ENCODE assay signal across 20 mouse cellular contexts in the genomic region with DNA sequence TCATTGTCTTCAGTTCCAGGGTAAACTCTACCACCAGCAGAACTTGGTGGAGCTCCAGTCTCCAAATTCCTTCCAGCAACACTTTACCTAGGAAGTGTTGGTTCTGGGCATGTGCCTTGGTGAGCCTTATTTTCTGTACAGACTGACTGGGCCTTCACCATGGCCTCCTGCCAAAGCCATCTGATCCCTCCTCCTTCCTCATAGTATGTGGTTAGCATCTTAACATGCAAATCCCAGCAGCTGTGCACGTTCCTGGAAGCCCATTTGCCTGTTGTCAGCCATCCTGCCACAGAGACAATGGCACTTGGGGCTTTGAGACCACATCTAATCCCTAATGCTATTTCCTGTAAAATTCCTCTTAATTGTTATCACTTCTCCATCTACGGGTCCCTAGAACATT.
DNase-seq lines count a peak whose midpoint lies in the region; ATAC-seq lines count a peak whose summit lies in the region.
"Had no signal": no experiment of that assay in that cellular context is flagged by ENCODE, and none has a peak within 500 bp of the region (broad histone marks: within the 10 kb centered on the region; RNA-seq: fewer than 3 reads in every experiment).

No protein-coding gene starts in this region.

- H3K9me3 ChIP-seq in hindbrain, embryonic 14.5 days (ENCODE audit: control insufficient read depth, low read length): no peaks in the 10 kb centered on the region
- H3K9me3 ChIP-seq in hindbrain, embryonic 10.5 days: no peaks in the 10 kb centered on the region
- no peaks in the 10 kb centered on the region for H3K9me3 ChIP-seq in neural tube, embryonic 13.5 days
- no peaks in the 10 kb centered on the region for H3K9me3 ChIP-seq in neural tube, embryonic 15.5 days (replicated peaks)
- H3K9me3 ChIP-seq: lung, embryonic 15.5 days; megakaryocyte, embryonic 14.5 days; neural tube, embryonic 12.5 days had no signal

- no peaks in the 10 kb centered on the region for H3K36me3 ChIP-seq in hindbrain, embryonic 14.5 days (replicated peaks; ENCODE audit: control insufficient read depth, insufficient read depth)
- H3K36me3 ChIP-seq in hindbrain, embryonic 10.5 days: no peaks in the 10 kb centered on the region
- H3K36me3 ChIP-seq in neural tube, embryonic 13.5 days: no peaks in the 10 kb centered on the region
- no peaks in the 10 kb centered on the region for H3K36me3 ChIP-seq in neural tube, embryonic 15.5 days
- H3K36me3 ChIP-seq: lung, embryonic 15.5 days; neural tube, embryonic 12.5 days had no signal

- no peak overlapping the region for H3K4me2 ChIP-seq in hindbrain, embryonic 14.5 days (replicated peaks)
- no peak overlapping the region for H3K4me2 ChIP-seq in neural tube, embryonic 13.5 days
- H3K4me2 ChIP-seq in neural tube, embryonic 15.5 days: no peak overlapping the region
- H3K4me2 ChIP-seq: lung, embryonic 15.5 days; neural tube, embryonic 12.5 days had no signal

- DNase-seq in cerebellum, postnatal 10 days: peak; percentile 47 to 59
- DNase-seq in cerebellum, adult 11-12 months: no peak
- DNase-seq in hindbrain, embryonic 14.5 days (ENCODE audit: low spot score): peak; percentile 33
- no peak for DNase-seq in hindbrain, embryonic 10.5 days (ENCODE audit: low spot score)
- no peak for DNase-seq in right cerebral cortex, postnatal 4 days
- DNase-seq: adrenal gland, postnatal 14 days; cerebellum, adult 9-10 months; gastrocnemius, postnatal 25 days; heart, adult 2 months; kidney, adult 11 months; kidney, postnatal 4 days; lung, postnatal 36 days; thymus, adult 18-20 months; thymus, postnatal 36 days had no signal

- no peak overlapping the region for H3K27ac ChIP-seq in hindbrain, embryonic 14.5 days
- H3K27ac ChIP-seq in hindbrain, embryonic 10.5 days: no peak overlapping the region
- no peak overlapping the region for H3K27ac ChIP-seq in neural tube, embryonic 13.5 days (replicated peaks)
- no peak overlapping the region for H3K27ac ChIP-seq in neural tube, embryonic 15.5 days (replicated peaks)
- H3K27ac ChIP-seq: heart, adult 2 months; liver, embryonic 14.5 days; lung, embryonic 15.5 days; neural tube, embryonic 12.5 days had no signal

- ATAC-seq in hindbrain, embryonic 14.5 days (ENCODE audit: low FRiP score): peak; percentile 46; the same call in 1 of the 2 replicates
- ATAC-seq in neural tube, embryonic 13.5 days (ENCODE audit: low read depth): 0 out of 2 replicates have a peak, but pooled peaks have one; percentile 32
- no peak for ATAC-seq in neural tube, embryonic 15.5 days (ENCODE audit: low FRiP score)

- no peaks in the 10 kb centered on the region for H3K27me3 ChIP-seq in hindbrain, embryonic 14.5 days (ENCODE audit: control insufficient read depth, insufficient read depth, low read length)
- H3K27me3 ChIP-seq in hindbrain, embryonic 10.5 days (ENCODE audit: insufficient read depth, poor library complexity, severe bottlenecking): no peaks in the 10 kb centered on the region
- no peaks in the 10 kb centered on the region for H3K27me3 ChIP-seq in neural tube, embryonic 13.5 days
- H3K27me3 ChIP-seq in neural tube, embryonic 15.5 days (replicated peaks): no peaks in the 10 kb centered on the region
- H3K27me3 ChIP-seq: lung, embryonic 15.5 days; megakaryocyte, embryonic 14.5 days; neural tube, embryonic 12.5 days had no signal

- H3K9ac ChIP-seq in hindbrain, embryonic 14.5 days: no peak overlapping the region
- H3K9ac ChIP-seq in neural tube, embryonic 13.5 days: no peak overlapping the region
- H3K9ac ChIP-seq in neural tube, embryonic 15.5 days (replicated peaks): no peak overlapping the region
- H3K9ac ChIP-seq: liver, embryonic 14.5 days; lung, embryonic 15.5 days; neural tube, embryonic 12.5 days had no signal

- no peak overlapping the region for H3K4me3 ChIP-seq in hindbrain, embryonic 14.5 days (replicated peaks; ENCODE audit: low read length)
- H3K4me3 ChIP-seq in hindbrain, embryonic 10.5 days: no peak overlapping the region
- H3K4me3 ChIP-seq in neural tube, embryonic 13.5 days: no peak overlapping the region
- H3K4me3 ChIP-seq in neural tube, embryonic 15.5 days (replicated peaks): no peak overlapping the region
- H3K4me3 ChIP-seq: heart, adult 2 months; lung, embryonic 15.5 days; megakaryocyte, embryonic 14.5 days; neural tube, embryonic 12.5 days had no signal

- 35% methylated on average over 2 of the region's 2 CpGs for WGBS in hindbrain, embryonic 14.5 days
- WGBS in hindbrain, embryonic 10.5 days: 65% methylated on average over 2 of the region's 2 CpGs
- 37% methylated on average over 2 of the region's 2 CpGs for WGBS in neural tube, embryonic 13.5 days
- WGBS in neural tube, embryonic 15.5 days: 38% methylated on average over 2 of the region's 2 CpGs

- H3K4me1 ChIP-seq in hindbrain, embryonic 14.5 days (replicated peaks; ENCODE audit: control insufficient read depth, insufficient read depth, low read length): peaks cover 7% of the 10 kb centered on the region; the same call in 1 of the 2 replicates
- no peaks in the 10 kb centered on the region for H3K4me1 ChIP-seq in hindbrain, embryonic 10.5 days (replicated peaks)
- peaks cover 8% of the 10 kb centered on the region for H3K4me1 ChIP-seq in neural tube, embryonic 13.5 days (replicated peaks)
- H3K4me1 ChIP-seq in neural tube, embryonic 15.5 days: no peaks in the 10 kb centered on the region; the same call in 1 of the 2 replicates
- H3K4me1 ChIP-seq: lung, embryonic 15.5 days; megakaryocyte, embryonic 14.5 days; neural tube, embryonic 12.5 days had no signal

Comparison
In these comparisons a context has a peak if more than half of its experiments do, and no peak if none do; other contexts are left out.
1. DNase-seq: peak in cerebellum, postnatal 10 days (2 of 2) and hindbrain, embryonic 14.5 days (single experiment); none in cerebellum, adult 11-12 months (single experiment), hindbrain, embryonic 10.5 days (single experiment) and right cerebral cortex, postnatal 4 days (single experiment).